Mouse (Mus musculus) ES-Bruce4 (cell line): ENCODE results near the gene Ndufb2.

Source experiments
- CTCF ChIP-seq: IDR thresholded peaks from one replicate; pipeline ENCODE4 v1.8.1; 2011; ENCODE audit warnings: low read depth, low read length
- EP300 ChIP-seq: IDR thresholded peaks from 2 replicates; pipeline ENCODE4 v1.6.1; 2011; ENCODE audit warnings: low read depth, low read length; ENCODE audit not compliant: insufficient read depth
- POLR2A ChIP-seq: IDR thresholded peaks from one replicate; pipeline ENCODE4 v1.8.1; 2011; ENCODE audit warnings: low read length; ENCODE audit not compliant: insufficient read depth

DNA sequence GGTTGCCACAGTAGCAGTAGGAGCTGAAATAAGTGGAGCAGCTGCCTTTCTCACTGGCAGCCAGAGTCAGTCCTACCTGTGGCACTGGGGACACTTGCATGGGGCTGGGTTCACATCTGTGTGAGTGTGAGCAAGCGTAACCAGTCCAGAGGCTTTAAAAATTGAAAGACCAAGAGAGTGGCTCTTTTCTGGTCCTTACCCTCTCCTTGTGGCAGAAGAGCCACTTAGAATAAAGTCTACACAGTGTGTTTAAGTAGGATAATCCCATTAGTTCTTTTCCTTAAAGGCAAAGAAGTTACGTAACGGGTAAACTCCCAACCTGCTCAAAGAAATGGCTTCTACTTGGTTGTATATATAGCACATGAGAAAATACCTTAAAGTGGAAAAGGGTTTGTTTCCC, 8.5 kb downstream of the Ndufb2 start:
- TF ChIP-seq CTCF, result no peak
- TF ChIP-seq POLR2A, result no peak
- TF ChIP-seq EP300, result no peak
